Mouse (Mus musculus) kidney, postnatal 0 days (tissue): ENCODE results near the gene Aqp9. TPM values are rescaled to one million over a fixed set of nuclear protein-coding genes. Genes with fewer than 3 reads are reported as not detected.

Experiments used
- ATAC-seq: fragments of 200-750 bp; cut with Nextera tagmentation; replicated peaks from 2 replicates; pipeline ENCODE4 v1.8.0; 2017; ENCODE audit warnings: low read depth, moderate number of reproducible peaks, moderate TSS enrichment, moderate library complexity; ENCODE audit not compliant: low FRiP score
- DNase-seq: peaks from one replicate; pipeline ENCODE4 v3.0.0-alpha.2; 2016; ENCODE audit warnings: low spot score
- H3K27ac ChIP-seq: fragments of 300-500 bp; sonication (generic); 2 replicates; pipeline ENCODE4 v1.5.1; 2014; ENCODE audit warnings: mild to moderate bottlenecking
- H3K27me3 ChIP-seq: fragments of 300-500 bp; sonication (generic); 2 replicates; pipeline ENCODE4 v1.6.1; 2014; ENCODE audit warnings: low read length, mixed read lengths; ENCODE audit not compliant: insufficient read depth
- H3K36me3 ChIP-seq: fragments of 300-500 bp; sonication (generic); 2 replicates; pipeline ENCODE4 v1.6.1; 2014; ENCODE audit warnings: low read length, mixed read lengths; ENCODE audit not compliant: insufficient read depth
- H3K4me1 ChIP-seq: fragments of 300-500 bp; sonication (generic); replicated peaks from 2 replicates; pipeline ENCODE4 v1.6.1; 2014; ENCODE audit warnings: antibody characterized with exemption, low read length, mixed read lengths; ENCODE audit not compliant: insufficient read depth
- H3K4me2 ChIP-seq: fragments of 300-500 bp; sonication (generic); 2 replicates; pipeline ENCODE4 v1.6.1; 2014; ENCODE audit warnings: mild to moderate bottlenecking, low read length, moderate library complexity, mixed read lengths
- H3K4me3 ChIP-seq: fragments of 300-500 bp; sonication (generic); replicated peaks from 2 replicates; pipeline ENCODE4 v1.5.1; 2014; ENCODE audit warnings: low read depth, low read length
- H3K9ac ChIP-seq: fragments of 300-500 bp; sonication (generic); 2 replicates; pipeline ENCODE4 v1.6.1; 2014; ENCODE audit warnings: low read depth, low read length
- H3K9me3 ChIP-seq: fragments of 300-500 bp; sonication (generic); replicated peaks from 2 replicates; pipeline ENCODE4 v1.6.1; 2016; ENCODE audit warnings: low read length, inconsistent platforms, mixed read lengths
- CTCF ChIP-seq: IDR thresholded peaks from 2 replicates; pipeline ENCODE4 v1.5.1; 2016; ENCODE audit warnings: antibody characterized with exemption, low read depth, mild to moderate bottlenecking, moderate library complexity
- WGBS: fragments of 180-500 bp; shearing (Covaris S2); extraction: QIAGEN DNeasy Blood & Tissue Kit; methylation state at CpG from one replicate; pipeline ENCODE4 v1.1.7; 2014; 5-methylcytosine and 5-hydroxymethylcytosine counted together
- polyA plus RNA-seq: library from polyadenylated mRNA; unstranded; fragments of >200 nt; fragmentation: Nextera tagmentation; extraction: Ambion mirVana; gene quantifications from 2 replicates; pipeline ENCODE4 v1.2.1, GENCODE M21; 2015

The Aqp9 gene
- polyA plus RNA-seq, 1 experiment from 2014 or later, result 0.04 TPM

- DNase-seq (peak; percentile 50), ATAC-seq (no peak)
- Histone ChIP-seq H3K4me1 (no peaks in the 10 kb centered on the region), H3K36me3 (no peaks in the 10 kb centered on the region), H3K4me3 (no peak overlapping the region), H3K9ac (no peak overlapping the region), H3K4me2 (no peak overlapping the region), H3K9me3 (no peaks in the 10 kb centered on the region), H3K27me3 (no peaks in the 10 kb centered on the region), H3K27ac (no peak overlapping the region)
- WGBS, result 36% methylated on average over 9 of the region's 9 CpGs
- TF ChIP-seq CTCF, result no peak; the same call in 1 of the 2 replicates
Observed at GRCm38 (mm10) chr9:71173533-71173932, 5.1 kb upstream of the Aqp9 start.

DNA sequence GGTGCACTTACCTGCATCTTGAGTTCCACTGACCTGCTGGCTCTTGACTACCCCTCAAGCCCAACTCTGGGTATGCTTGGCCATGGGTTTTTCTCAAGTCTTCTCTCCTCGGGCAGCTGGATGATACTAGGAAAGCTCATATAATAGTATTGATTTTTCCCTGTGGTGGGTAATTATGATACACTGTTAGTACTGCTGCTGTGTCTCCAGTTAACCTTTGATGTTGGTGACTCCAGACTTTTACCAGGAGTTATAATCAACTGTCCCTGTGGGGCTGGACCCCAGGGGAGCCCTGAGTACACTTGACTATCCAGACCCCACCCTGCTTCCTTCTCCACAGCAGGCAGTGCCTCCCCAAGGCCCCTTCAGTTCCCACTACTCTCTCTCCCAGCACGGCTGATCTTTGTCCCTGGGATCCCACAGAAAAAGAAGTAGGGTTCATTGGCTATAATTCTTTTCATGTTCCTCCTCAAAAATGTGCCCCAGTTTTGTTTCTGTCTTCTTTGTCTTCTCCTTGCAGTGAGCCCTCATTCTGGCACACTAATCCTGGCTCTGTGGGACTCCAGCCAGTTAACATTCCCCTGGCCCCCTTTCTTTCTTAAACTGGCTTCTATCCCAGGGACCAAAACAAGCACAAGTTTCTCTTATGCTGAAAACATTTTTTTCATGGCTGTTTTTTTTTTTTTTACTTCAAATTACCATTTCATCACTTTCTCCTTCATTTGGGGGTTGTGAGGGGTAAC lies 838 bp downstream of the Aqp9 start:
- WGBS, result 55% methylated on average over 2 of the region's 2 CpGs
- no peak for TF ChIP-seq CTCF
- no peak overlapping the region for H3K9ac ChIP-seq
- H3K4me2 ChIP-seq, result no peak overlapping the region
- no peak overlapping the region for H3K4me3 ChIP-seq
- no peaks in the 10 kb centered on the region for H3K27me3 ChIP-seq
- no peaks in the 10 kb centered on the region for H3K36me3 ChIP-seq
- no peaks in the 10 kb centered on the region for H3K4me1 ChIP-seq
- no peak for ATAC-seq
- no peaks in the 10 kb centered on the region for H3K9me3 ChIP-seq
- DNase-seq, result no peak
- H3K27ac ChIP-seq, result no peak overlapping the region

DNA sequence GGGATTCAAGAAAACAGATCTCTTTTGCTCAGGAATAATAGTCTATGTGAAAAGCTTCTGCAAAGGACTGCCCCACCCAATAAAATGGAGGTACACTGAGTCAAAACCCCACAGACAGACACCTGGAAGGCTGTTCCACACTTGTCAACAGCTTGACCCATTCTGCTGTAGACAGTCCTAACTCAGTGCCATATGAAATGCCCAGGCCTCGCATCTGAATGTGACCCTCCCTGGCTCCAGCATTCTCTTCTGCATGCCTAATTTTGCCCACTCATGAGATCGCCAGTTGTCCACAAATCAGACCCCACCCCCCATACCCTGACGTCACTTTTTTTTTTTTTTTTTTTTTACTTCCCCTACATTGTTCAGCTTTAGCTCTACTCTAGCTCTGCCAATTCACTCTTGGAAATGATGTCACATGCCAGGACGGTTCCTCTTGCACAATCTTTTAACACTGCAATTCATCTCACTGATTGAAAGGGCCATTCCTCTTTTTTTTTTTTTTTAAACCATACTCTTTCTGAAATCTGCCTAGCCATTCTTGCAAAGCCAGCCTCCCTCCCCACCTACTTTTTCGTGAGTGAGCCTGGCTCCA lies 1.5 kb downstream of the Aqp9 start:
- H3K9me3 ChIP-seq, result no peaks in the 10 kb centered on the region
- H3K36me3 ChIP-seq, result no peaks in the 10 kb centered on the region
- no peaks in the 10 kb centered on the region for H3K4me1 ChIP-seq
- H3K27me3 ChIP-seq, result no peaks in the 10 kb centered on the region
- DNase-seq, result no peak
- H3K4me3 ChIP-seq, result no peak overlapping the region
- 71% methylated on average over 5 of the region's 5 CpGs for WGBS
- H3K4me2 ChIP-seq, result no peak overlapping the region
- ATAC-seq, result no peak
- H3K9ac ChIP-seq, result no peak overlapping the region
- H3K27ac ChIP-seq, result no peak overlapping the region
- no peak for TF ChIP-seq CTCF

DNA sequence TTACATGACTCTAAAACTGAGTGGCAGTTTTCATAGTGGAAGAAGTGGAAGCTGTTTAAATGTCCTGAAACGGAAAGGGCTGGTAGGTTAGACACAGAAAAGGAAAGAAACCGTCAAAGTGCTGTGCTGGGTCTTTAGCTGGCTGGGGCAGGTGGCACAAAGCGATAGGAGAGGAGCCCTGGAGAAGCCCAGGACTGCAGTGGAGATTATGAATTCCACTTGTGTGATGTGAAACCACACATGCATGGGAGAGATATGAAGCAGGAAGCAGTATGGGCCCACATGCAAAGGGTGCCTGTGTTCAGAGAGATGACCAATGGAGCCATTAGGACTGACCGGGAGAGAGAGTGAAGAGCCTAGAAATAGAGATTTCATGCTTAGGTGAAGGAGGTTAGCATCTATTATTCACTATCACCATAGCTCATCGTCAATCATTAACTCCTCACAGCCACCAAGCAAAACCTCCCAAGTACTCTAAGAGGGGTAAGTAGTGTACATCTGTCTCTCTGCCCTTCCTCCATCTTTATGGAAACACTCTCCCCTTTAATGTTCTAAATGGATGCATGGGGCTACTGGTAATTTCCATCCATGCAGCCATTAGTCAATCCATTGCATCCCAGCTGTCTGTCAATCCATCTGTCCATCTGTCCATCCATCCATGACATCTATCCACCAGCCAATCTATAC lies 2.3 kb downstream of the Aqp9 start:
- ATAC-seq (no peak), DNase-seq (no peak)
- 94% methylated on average over 5 of the region's 5 CpGs for WGBS
- no peaks in the 10 kb centered on the region for H3K36me3 ChIP-seq
- H3K27me3 ChIP-seq, result no peaks in the 10 kb centered on the region
- no peak overlapping the region for H3K9ac ChIP-seq
- no peaks in the 10 kb centered on the region for H3K4me1 ChIP-seq
- no peak overlapping the region for H3K27ac ChIP-seq
- no peaks in the 10 kb centered on the region for H3K9me3 ChIP-seq
- no peak overlapping the region for H3K4me3 ChIP-seq
- no peak for TF ChIP-seq CTCF
- H3K4me2 ChIP-seq, result no peak overlapping the region

DNA sequence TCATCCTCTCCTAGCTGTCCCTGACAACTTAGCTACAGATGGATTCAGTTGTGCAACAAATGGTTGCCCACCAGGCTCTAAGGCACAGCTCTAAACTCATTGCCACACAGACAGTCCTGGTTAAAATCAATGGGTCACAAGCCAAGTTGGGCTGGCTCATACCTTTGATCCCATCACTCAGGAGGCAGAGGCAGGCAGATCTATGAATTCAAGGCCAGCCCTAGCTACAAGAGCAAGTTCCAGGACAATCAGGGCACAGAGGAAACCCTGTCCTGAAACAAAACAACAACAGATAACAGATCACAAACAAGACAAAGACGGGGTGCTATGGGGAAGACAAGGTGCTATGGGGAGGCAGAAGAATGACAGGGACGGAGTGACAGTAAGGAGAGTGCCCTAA lies 3.0 kb downstream of the Aqp9 start:
- Histone ChIP-seq H3K4me2 (no peak overlapping the region), H3K9ac (no peak overlapping the region), H3K27ac (no peak overlapping the region), H3K4me3 (no peak overlapping the region), H3K9me3 (no peaks in the 10 kb centered on the region), H3K27me3 (no peaks in the 10 kb centered on the region), H3K4me1 (no peaks in the 10 kb centered on the region), H3K36me3 (no peaks in the 10 kb centered on the region)
- no peak for ATAC-seq
- no peak for DNase-seq
- WGBS, result 94% methylated on average over 2 of the region's 2 CpGs
- no peak for TF ChIP-seq CTCF

DNA sequence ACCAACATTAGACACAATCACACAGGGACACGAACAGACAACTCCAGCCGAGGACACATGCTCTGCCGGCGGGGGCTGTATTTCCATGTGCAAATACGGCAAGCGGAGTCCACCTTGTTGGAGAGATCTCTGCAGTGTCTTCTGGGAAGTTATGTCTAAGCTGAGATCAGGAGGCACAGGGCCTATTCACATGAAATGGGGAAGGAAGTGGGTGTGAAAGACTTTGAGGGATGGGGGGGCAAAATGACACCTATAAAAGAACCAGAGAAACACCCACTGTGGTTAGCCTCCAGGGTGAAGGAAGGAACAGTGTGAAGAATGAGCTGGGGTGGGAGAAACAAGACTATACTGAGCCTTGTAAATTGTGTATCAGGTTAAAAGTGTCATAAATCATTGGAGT lies 3.4 kb downstream of the Aqp9 start:
- Histone ChIP-seq H3K27ac (no peak overlapping the region), H3K9me3 (no peaks in the 10 kb centered on the region), H3K9ac (no peak overlapping the region), H3K36me3 (no peaks in the 10 kb centered on the region), H3K4me1 (no peaks in the 10 kb centered on the region), H3K4me2 (no peak overlapping the region), H3K4me3 (no peak overlapping the region), H3K27me3 (no peaks in the 10 kb centered on the region)
- no peak for TF ChIP-seq CTCF
- WGBS, result 74% methylated on average over 6 of the region's 6 CpGs
- DNase-seq (no peak), ATAC-seq (no peak)
